Mouse (Mus musculus) cerebellum, postnatal 25 days (tissue): ENCODE measurements around the gene Fabp7.

Experiments
- DNase-seq, 2 experiments: peaks; one replicate each; pipeline ENCODE4 v3.0.0; 2021; ENCODE audit warnings: mixed read lengths in 2 of 2

Gene Fabp7

GRCm38 (mm10) chr10:57807754-57808153, 23.1 kb downstream of the Fabp7 start:
- no peak for DNase-seq

GRCm38 (mm10) chr10:57812161-57812856, 27.6 kb downstream of the Fabp7 start:
- no peak for DNase-seq

- no peak for DNase-seq
Measured at GRCm38 (mm10) chr10:57814295-57814694, 29.6 kb downstream of the Fabp7 start.

- no peak for DNase-seq
Measured at GRCm38 (mm10) chr10:57815869-57816268, 31.2 kb downstream of the Fabp7 start.

GRCm38 (mm10) chr10:57819209-57819608, 34.5 kb downstream of the Fabp7 start:
- DNase-seq: no peak

GRCm38 (mm10) chr10:57822473-57822872, 37.8 kb downstream of the Fabp7 start:
- peak in 1 of 2 experiments; percentile 4 for DNase-seq

- DNase-seq: no peak
Measured at GRCm38 (mm10) chr10:57828649-57829048, 44.0 kb downstream of the Fabp7 start.

- no peak for DNase-seq
Measured at GRCm38 (mm10) chr10:57829621-57830020, 44.9 kb downstream of the Fabp7 start.

- DNase-seq: no peak
Measured at GRCm38 (mm10) chr10:57835094-57835493, 50.4 kb downstream of the Fabp7 start.

- DNase-seq: no peak
Measured at GRCm38 (mm10) chr10:57835982-57836381, 51.3 kb downstream of the Fabp7 start.
